Mouse (Mus musculus) erythroblast, embryonic 14.5 days (primary cell): Measurements from ENCODE around the gene Cwc27.

Source experiments
- GATA1 ChIP-seq: IDR thresholded peaks from 2 replicates; pipeline ENCODE4 v1.6.1; 2012; ENCODE audit warnings: low read length, inconsistent platforms, mixed read lengths
- TAL1 ChIP-seq: IDR thresholded peaks from 3 replicates; pipeline ENCODE4 v1.6.1; 2012; ENCODE audit warnings: low read length, inconsistent platforms, mixed read lengths

DNA sequence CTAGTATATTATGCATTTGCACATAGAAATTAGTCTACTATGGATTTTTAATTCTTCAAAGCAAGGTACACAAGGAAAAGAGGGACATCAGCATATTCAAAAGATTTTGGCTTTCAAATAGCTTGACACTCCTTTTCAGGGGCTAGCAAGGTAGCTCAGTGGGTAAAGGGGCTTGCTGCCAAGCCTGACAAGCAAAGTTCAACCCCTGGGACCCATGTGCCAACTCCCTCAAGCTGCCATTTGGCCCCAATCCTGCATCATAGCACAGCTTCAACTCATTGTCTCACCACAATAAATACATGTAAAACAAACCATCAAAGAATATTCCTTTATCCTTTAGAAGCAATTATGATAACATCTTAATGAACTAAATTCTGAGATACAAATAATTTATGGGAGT lies 69.9 kb downstream of the Cwc27 start:
- TF ChIP-seq TAL1 (no peak), GATA1 (no peak)
